Mouse (Mus musculus) spleen, postnatal 36 days (tissue): ENCODE results near the gene Zfp948.

Experiments
- DNase-seq, 2 experiments: peaks; one replicate each; pipeline ENCODE4 v3.0.0; 2022; ENCODE audit warnings: low spot score in 2 of 2, mixed read lengths in 1 of 2

Zfp948 gene

DNA sequence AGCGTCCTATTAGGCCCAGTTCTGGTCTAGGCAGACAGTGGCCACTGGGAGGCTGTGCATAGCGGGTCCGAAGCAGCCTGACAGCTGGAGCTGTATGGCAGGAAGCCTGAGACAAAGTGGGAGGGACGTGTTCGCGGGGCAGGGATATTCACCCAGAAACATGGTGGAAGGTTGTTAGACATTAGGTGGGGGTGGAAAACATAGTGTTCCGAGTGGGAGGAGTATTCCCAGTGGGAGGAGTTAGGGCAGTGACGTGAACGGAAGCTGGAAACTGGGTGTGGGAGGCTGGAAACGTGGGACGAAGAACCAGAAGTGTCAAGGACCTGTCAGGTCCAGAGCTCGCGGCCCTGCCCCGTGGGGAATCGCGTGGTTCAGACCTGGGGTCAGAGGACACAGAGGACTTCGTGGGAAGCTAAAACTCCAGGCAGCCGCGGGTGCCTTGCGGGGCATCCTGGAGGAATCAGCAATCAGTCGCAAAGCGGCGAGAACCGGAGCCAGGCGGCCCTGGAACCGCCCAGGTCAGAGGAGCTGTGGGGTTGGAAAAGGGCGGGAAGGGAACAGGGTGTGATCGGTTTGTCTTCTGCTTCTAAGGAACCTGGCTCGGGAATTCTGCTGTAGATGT, at the start of gene Zfp948:
Gene Zfp948 (plus strand): TSS at position 281 of the 622 bp plus-strand sequence.
- peak; percentile 40 to 68 for DNase-seq

DNA sequence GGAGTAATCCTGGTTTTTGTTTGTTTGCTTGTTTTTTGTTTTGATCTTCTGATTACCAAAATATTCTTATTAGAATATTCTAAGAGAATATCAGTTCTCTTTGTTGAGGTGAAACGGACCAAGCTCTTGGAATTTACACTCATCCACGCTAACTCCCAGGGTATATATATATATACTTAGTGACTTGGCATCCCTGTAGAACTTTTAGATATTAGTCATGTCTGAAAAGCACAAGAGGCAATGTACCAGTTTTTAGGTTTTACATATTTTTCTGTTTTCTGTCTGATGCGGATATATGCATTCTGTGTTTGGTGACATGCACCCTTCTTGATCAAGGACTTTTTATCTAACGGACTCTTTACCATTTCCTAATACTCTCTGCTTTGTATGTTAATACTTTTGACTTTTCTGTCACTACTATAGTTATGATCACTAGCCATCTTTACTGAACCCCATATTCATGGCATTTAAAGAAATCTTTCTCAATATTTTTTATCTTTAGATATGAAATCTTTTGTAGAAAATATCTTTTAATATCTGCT, 49.6 kb upstream of the Zfp948 start:
- no peak for DNase-seq

DNA sequence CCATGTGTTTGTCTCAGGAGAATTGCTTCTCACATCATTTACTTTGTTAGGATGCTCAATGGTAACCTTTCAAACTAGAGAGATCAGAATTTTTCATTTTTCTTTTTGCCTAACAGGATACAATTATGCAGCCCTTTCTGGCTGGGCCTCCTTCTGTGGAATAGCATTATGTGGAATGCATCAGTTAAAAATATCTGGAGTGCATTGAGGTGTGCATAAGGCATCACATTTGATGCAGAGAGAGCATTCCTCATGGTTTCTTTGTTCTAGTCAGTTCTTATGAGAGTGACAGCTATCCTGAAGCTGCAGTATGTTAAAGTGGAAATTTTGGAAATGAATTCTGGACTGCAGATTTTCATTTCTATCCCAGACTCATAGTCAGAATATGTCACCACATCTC, 40.5 kb upstream of the Zfp948 start:
- no peak for DNase-seq

DNA sequence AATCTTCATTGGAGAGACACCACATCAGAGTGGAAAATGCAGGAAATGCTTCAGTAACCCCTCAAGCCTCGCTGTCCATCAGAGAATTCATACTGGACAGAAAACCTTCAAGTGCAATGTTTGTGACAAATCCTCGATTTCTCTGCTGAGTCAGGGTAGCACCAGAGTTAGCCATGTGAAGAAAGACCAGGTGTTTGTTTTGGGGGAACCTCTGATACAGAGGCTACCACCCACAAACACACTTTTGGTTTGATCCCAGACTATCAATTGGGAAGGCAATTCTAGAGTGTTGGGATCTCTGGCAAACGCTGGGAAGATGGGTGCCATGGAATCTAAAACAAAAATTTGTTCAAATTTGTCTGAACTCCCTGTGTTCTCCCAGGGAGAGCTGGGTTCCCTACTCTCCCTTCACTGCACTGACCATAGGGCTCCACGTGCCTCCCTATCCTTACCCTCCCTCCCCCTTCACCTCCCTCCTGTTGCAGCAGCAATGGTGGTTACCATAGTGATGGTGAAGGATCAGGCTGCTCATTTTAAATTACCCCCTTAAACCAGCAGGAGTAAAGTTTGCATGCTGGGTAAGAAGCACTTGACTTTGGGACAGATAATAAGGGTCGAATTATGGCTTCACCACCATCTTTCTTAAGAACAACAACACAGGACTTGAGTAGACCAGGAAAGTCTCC, 36.0 kb upstream of the Zfp948 start:
- DNase-seq: no peak

DNA sequence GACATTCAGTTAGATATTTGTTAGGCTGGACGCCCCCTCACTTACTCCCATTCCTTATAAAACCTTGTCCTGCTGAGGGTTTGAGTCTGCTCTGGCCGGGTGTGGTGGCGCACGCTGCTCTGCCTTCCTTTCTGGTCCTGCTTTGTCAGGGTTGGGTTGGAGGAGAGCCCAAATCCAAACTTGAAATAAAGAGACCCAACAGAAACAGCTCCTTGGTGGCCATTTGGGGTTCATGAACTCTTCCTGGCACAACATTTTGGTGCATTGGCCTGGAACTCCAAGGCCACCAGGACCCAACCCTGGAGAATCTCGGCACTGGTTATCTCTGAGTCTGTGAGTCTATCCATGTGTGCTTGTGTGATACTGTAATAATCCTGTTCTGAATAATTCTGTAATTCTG, 35.2 kb upstream of the Zfp948 start:
- no peak for DNase-seq

DNA sequence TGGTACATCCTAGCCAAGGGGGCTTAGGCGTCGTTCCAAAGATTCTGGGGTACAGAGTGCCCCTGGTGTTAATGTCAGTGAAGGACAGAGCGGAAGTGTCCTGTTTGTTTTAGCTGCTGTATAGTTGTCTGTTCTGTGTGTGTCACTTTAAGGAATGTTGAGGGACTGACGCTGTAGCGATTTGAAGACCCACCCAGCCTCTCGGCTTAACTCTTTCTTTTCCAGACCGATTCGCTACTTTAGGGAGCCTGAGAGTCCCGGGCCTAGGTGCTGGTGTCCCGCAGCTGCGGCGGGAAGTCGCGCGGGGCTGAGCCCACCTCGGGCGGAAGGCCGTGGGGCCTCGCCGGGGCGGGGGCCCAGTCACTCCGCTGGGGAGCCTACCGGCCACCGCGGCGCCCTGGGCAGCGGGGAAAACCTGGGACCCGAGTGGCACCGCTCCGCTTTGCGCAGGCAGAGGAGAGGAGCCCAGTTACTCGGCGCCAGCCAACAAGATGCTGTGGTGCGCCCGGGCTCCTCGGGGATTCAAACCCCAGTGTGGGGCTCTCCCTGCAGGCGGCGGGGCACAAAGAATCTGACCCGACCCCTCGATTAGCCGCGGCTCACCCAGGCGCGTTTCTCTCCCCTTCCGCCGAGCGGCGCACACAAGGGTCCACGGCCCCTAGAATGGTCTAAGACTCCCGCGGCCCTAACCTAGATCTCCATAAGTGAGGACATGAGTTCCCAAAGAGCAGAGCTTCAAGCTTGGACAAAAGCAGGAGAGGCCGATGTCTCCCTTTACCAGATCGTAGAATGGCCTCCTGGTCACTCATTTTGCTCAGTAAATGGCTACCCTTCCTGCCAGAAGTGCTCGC, 34.5 kb upstream of the Zfp948 start:
- peak; percentile 49 to 57 for DNase-seq

DNA sequence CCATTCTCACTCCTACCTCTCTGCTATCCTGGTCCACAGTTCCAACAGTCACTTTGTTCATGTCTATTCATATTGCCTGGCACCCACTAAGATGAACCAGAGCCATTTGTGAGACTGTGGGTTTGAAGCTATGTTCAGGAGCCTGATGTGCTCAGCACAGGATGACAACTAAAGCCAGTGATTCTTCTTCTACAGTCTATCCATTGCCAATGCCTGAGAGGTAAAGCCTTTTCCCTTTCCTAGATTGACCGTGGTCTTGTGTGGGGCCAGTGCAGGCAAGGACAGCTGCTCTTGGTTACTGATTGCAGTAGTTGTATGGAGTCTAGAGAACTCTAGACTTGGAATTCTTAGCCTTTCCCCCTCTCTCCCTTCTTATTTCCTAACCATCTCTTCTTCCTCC, 32.8 kb upstream of the Zfp948 start:
- DNase-seq: no peak

DNA sequence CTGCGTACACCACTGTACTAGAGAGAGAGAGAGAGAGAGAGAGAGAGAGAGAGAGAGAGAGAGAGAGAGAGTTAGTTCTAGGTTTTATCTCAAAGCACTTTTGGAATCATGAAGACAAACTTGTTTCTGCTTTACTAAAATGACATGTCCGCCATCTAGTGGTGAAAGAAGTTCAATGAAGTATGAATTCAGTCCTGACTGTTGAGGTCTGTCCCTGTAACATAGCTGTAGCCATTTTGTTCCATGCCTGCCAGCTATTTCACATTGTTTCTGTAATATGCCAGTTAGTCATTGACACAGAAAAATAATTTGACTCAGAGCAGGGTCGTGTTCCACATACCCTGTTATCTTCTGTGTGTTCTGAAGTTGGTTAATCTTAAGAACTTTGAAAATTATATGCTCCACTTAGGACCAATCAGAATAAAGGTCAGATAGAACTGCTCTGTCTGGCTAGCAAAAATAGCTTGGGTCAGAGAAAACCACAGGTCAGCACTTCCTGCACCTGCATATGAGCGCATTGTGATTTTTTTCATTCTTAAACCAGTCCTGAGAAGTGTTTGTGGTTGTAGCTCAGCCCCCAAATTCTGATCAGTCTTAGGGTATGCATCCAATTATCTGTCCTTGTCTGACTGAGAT, 32.2 kb upstream of the Zfp948 start:
- DNase-seq: peak; percentile 71 to 85

DNA sequence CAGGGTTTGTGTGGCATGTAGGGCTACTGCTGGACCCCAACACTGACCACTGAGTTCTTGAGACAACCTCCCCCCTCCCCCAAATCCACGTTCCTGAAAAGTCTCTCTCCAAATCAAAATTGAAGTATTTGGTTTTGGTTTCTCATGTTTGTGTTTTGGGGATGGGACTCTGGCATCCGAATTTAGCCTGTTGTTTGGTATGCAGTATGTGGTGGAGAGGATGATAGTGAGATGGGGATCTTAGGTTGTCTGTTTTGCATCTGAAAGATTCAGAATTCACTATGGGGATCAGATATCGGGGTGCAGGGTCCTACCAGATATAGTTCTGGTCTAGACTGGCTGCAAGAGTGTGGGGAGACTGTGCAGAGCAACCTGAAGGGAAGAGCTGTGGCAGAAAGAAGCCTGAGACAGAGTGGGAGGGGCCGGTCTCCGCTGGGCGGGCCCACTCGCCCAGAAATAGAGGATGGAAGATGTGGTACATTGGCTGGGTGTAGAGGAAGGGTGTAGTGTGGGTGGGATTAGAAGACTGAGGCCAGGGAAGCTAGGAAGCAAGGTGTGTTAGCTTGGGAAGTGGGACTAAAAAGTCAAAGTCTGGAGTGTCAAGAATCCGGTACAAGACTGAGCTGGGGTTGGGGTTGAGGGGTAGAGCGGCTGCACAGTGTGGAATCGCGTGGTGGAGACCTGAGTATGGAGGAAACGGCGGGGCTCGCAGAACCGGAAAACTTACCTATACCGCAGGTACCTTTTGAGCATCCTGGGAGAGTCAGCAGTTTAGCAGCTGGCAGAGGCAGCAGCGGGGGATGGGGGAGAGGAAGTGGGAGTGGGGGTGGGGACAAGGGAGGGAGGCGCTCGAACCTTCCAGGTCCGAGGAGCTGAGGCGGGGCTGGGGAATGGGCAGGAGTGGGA, 31.5 kb upstream of the Zfp948 start, which contains the start of gene Zfp52:
Gene Zfp52 (plus strand): TSS at position 444 of the 906 bp plus-strand sequence.
- peak; percentile 78 to 81 for DNase-seq

DNA sequence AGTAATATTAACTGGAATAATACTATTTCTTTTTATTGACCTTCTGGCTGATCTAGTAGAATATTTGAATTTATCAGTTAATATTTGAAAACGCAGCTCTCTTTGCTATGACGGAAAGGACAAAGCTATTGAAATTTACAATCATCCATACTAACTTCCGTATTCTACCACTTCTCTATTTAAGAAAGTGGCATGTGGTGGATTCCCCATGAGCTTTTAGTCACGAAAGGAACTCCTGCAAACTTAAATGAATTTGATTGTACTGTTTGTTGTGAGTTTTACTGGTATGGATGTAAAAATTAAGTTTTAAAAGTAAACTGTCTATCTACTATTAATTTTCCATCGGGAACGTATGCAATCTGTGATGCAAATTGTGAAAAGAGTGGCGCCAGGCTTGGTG, 30.7 kb upstream of the Zfp948 start:
- peak in 1 of 2 experiments; percentile 16 for DNase-seq

DNA sequence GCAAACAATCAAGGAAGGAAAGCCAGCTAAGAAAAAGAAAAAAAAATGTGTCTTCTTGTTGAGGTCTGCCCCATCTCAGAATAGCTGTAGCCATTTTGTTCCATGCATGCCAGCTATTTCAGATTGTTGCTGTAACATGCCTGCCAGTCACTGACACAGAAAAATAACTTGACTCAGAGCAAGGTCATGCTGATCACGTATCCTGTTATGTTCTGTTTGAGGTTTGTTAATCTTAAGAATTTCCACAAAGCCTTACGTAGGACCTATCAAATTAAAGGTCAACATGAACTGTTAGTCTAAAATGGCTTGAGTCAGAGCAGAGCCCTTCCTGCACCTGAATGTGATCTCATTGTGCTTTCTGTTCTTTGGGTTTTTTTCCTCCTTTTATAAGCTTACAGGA, 30.1 kb upstream of the Zfp948 start:
- no peak for DNase-seq

DNA sequence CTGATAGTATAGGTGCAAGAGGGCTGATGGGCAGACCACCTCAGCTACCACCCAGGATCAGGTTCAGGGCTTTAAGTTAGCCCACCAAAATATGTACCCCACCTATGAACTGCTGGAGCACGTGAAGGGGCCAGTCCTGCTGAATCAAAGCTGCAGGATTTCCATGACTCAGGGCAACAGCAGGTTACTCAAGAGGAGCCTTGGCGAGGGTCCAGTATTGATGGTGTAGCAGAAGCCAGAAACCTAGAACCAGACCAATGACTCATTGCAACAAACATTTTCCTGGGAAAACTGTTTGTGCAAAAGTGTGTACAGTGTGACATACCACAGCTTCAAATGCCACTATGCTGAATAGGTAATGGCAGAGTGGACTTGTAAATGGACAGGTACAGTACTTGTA, 9.0 kb upstream of the Zfp948 start:
- no peak for DNase-seq

DNA sequence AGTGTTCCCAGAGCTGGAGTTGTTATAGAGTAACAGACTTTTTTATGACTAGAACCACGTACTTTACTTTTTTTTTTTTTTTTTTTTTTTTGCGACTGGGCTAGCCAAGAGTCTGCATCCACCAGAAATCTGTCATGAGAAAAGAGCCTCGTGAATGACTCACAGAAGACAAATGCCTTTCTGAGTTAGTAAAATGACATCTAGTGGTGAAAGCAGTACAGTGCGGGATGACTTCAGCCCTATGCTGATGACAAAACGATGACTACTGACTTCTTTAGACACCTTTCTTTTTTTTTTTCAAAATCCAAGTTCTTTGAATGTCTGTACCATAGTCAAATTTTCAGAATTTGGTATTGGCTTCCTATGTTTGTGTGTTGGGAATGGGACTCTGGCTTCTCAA, 588 bp upstream of the Zfp948 start:
- peak; percentile 28 to 35 for DNase-seq

DNA sequence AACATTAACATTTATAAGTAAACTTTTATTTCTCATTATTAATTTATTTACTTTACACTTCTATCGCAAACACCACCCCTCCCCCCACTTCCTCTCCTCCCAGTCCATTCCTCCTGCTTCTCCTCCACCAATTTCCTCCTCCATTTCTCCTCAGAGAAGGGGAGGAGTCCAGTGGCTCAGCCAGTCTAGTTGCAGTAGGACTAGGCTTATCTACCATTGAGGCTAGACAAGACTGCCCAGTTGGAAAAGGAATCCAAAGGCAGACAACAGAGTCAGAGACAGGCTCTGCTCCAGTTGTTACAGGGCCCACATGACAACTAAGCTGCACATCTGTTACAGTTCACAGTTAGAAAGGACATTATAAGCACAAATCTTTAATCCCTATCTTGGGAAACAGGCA, 888 bp downstream of the Zfp948 start:
- no peak for DNase-seq

DNA sequence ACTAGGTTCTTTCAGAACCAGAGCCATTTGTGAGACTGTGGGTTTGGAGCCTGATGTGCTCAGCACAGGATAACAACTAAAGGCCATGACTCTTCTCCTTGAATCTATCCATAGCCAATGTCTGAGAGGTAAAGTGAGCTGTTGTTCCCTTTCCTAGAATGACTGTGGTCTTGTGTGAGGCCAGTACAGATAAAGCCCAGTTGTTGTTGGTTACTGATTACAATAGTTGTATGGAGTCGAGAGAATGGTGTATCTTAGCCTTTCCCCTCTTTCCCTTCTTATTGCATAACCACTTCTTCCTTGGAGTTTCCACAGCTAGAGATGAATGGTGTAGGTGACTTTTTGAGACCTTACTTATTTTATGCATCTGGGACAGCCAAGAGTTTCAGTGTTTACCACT, 12.3 kb downstream of the Zfp948 start:
- no peak for DNase-seq

DNA sequence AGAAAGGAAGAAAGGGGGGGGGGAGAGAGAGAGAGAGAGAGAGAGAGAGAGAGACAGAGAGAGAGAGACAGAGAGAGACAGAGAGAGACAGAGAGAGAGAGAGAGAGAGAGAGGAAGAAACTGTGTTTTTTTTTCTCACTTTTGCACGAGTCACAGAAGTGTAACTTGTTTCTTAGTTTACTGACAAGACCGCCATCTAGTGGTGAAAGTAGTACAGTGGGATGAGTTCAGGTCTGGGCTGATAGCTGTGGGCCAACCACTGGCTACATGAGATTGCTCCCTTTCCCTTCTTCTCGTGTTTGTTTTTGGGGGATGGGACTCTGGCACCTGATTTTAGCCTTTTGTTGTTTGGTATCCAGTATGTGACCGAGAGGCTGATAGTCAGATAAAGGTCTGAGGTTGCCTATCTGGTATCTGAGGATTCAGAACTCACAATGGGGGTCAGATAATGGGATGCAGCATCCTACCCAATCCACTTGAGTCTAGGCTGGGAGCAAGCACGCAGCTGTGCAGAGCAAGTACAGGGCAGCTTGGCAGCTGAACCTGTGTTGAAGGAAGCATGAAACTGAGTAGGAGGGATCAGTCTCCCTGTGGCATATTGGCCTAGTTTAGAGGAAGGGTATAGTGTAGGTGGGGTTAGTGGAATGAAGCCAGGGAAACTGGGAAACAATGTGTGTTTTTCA, 12.8 kb downstream of the Zfp948 start:
- DNase-seq: peak; percentile 46 to 58

DNA sequence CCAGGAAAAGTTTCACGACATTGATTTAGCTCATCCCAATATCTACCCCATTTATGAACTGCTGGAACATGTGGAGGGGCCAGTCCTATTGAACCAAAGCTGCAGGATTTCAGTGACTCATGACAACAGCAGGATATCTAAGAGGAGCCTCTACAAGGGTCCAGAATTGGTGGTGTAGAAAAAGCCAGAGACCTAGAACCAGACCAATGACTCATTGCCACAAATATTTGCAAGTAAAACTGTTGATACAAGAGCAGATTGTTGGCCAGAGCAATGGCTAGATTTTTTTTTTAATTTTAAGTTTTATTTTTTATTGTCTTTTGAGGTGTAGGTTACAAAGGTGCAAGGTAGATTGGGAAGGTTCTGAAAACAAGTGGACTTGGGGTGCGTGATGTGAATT, 18.7 kb downstream of the Zfp948 start:
- DNase-seq: no peak

DNA sequence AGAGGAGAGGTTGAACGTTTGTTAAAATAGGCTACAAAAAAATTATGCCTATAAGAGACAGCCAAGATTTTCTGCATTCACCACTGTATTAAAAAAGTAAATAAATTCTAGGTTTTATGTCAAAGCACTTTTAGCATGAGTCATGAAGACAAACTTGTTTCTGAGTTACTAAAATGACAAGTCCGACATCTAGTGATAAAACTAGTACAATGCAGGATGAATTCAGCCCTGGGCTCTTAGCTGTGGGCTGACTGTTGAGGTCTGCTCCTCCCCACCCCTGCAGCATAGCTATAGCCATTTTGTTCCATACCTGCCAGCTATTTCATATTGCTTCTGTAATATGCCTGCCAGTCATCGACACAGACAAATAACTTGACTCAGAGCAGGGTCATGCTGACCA, 49.5 kb downstream of the Zfp948 start:
- no peak for DNase-seq

DNA sequence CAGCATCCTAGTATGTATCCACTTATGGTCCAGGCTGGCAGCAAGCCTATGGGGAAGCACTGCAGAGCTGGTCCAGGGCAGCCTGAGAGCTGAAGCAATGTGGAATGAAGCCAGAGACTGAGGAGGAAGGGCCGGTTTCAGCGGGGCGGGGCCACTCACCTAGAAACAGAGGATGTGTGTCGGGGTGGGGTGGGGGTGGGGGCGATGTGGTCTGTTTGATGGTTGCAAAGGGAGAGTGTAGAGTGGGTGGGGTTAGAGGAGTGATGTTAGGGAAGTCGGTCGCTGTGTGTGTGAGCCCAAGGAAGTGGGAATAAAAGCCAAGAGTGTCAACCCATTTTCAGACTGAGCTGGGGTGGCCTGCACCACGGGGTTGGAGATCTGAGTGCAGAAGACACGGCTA, 50.5 kb downstream of the Zfp948 start:
- DNase-seq: no peak

DNA sequence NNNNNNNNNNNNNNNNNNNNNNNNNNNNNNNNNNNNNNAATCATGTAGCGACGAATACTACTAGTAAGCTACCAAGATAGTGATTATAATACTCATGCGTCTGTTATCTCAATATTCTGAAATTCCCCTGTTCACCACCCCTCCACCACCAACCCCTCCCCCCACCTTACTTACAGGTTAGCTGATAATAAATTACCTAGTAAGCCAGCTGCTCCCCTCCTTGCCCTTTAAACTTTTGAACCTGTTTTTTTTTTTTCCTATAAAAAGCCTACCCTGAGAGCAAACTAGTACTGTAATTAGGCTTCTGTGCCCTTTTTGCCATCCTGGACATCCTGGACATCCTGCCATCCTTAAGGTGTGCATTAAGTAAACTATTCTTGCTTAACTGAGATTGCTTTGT, 56.8 kb downstream of the Zfp948 start:
- no peak for DNase-seq
